14 mouse cellular contexts compared by ENCODE assay signal in genomic region chr16:4722915-4723209, GRCm38 (mm10). TPM values are rescaled to one million over a fixed set of nuclear protein-coding genes. Genes with fewer than 3 reads are reported as not detected.
DNase-seq lines count a peak whose midpoint lies in the region; ATAC-seq and TF ChIP-seq lines count a peak whose summit lies in the region.
"Had no signal": no experiment of that assay in that cellular context is flagged by ENCODE, and none has a peak within 500 bp of the region (broad histone marks: within the 10 kb centered on the region; RNA-seq: fewer than 3 reads in every experiment).

No protein-coding gene starts in this region.

- DNase-seq in left cerebral cortex, adult 2 months (ENCODE audit: extremely low spot score in 1 of 2, low spot score in 2 of 2), result no peak
- DNase-seq in left cerebral cortex, adult 8-10 months (ENCODE audit: low spot score in 2 of 2), result no peak
- peak; percentile 82 for DNase-seq in MEL (ENCODE audit: low read depth, low spot score)
- DNase-seq in liver, embryonic 11.5 days (ENCODE audit: low spot score), result no peak
- peak; percentile 47 for DNase-seq in naive thymus-derived CD4-positive, alpha-beta T cell, adult 2 months (ENCODE audit: low read depth)
- no peak for DNase-seq in cerebellum, adult 9-10 months
- no peak for DNase-seq in limb, embryonic 10.5 days (ENCODE audit: low spot score)
- no peak for DNase-seq in left cerebral cortex, adult 18-20 months (ENCODE audit: low spot score in 2 of 2)
- DNase-seq: adrenal gland, postnatal 25 days; cerebellum, adult 2 months; gastrocnemius, postnatal 14 days; kidney, postnatal 36 days had no signal

- peak in 1 of 2 experiments; percentile 52; a peak in 1 of 4 replicates for TF ChIP-seq EP300 in MEL (IDR thresholded peaks at IDR 0.05; ENCODE audit: low read depth in 1 of 2, low read length in 2 of 2)

- peak overlapping the region; percentile 31 for H3K9ac ChIP-seq in MEL (ENCODE audit: control insufficient read depth, low read depth, low read length, poor library complexity, severe bottlenecking)
- H3K9ac ChIP-seq in liver, embryonic 11.5 days (ENCODE audit: low read depth, low read length), result no peak overlapping the region
- H3K9ac ChIP-seq: forebrain, embryonic 13.5 days had no signal

- TF ChIP-seq CTCF in left cerebral cortex, adult 2 months (IDR thresholded peaks at IDR 0.05), result no peak
- TF ChIP-seq CTCF in MEL (IDR thresholded peaks at IDR 0.05 in 2 of 3, conservative IDR thresholded peaks at IDR 0.05 in 1 of 3; ENCODE audit: control insufficient read depth in 1 of 3, insufficient read depth in 1 of 3, low read depth in 2 of 3, low read length in 3 of 3, poor library complexity in 1 of 3, severe bottlenecking in 1 of 3), result no peak

- intact Hi-C loops in left cerebral cortex, adult 2 months (cut with DNase I), result no loop called here

- peak overlapping the region; percentile 18; the same call in 1 of the 2 replicates for H3K27ac ChIP-seq in left cerebral cortex, adult 2 months
- peak overlapping the region; percentile 81 for H3K27ac ChIP-seq in MEL (ENCODE audit: control insufficient read depth, low read depth, low read length)
- no peak overlapping the region for H3K27ac ChIP-seq in liver, embryonic 11.5 days (ENCODE audit: low read depth, low read length)
- no peak overlapping the region for H3K27ac ChIP-seq in limb, embryonic 10.5 days
- H3K27ac ChIP-seq: forebrain, embryonic 13.5 days had no signal

- WGBS in liver, embryonic 11.5 days, result 29% methylated on average over 3 of the region's 3 CpGs
- WGBS in limb, embryonic 10.5 days, result 80% methylated on average over 3 of the region's 3 CpGs

- peaks cover 8 to 13% of the 10 kb centered on the region in 2 experiments for H3K4me1 ChIP-seq in MEL (ENCODE audit: control insufficient read depth in 1 of 2, insufficient read depth in 2 of 2, low read length in 2 of 2)
- H3K4me1 ChIP-seq in liver, embryonic 11.5 days (replicated peaks; ENCODE audit: control insufficient read depth, insufficient read depth, low read length), result peaks cover 19% of the 10 kb centered on the region
- peaks cover 20% of the 10 kb centered on the region for H3K4me1 ChIP-seq in limb, embryonic 10.5 days

- no peak overlapping the region for H3K4me3 ChIP-seq in left cerebral cortex, adult 2 months
- H3K4me3 ChIP-seq in MEL (ENCODE audit: control insufficient read depth in 1 of 2, insufficient read depth in 1 of 2, low read depth in 2 of 2, low read length in 2 of 2), result peak overlapping the region; percentile 32 to 54
- no peak overlapping the region for H3K4me3 ChIP-seq in liver, embryonic 11.5 days (ENCODE audit: low read depth, low read length)
- no peak overlapping the region for H3K4me3 ChIP-seq in limb, embryonic 10.5 days
- H3K4me3 ChIP-seq: forebrain, embryonic 13.5 days had no signal

- no peak for TF ChIP-seq RAD21 in MEL (IDR thresholded peaks at IDR 0.05; ENCODE audit: low read depth, low read length)

- no peaks in the 10 kb centered on the region for H3K27me3 ChIP-seq in MEL (ENCODE audit: control insufficient read depth in 1 of 2, insufficient read depth in 2 of 2, low read length in 2 of 2)
- no peaks in the 10 kb centered on the region for H3K27me3 ChIP-seq in liver, embryonic 11.5 days (replicated peaks; ENCODE audit: control insufficient read depth, insufficient read depth, low read length)
- H3K27me3 ChIP-seq in limb, embryonic 10.5 days (ENCODE audit: low read depth, poor library complexity, severe bottlenecking), result no peaks in the 10 kb centered on the region
- H3K27me3 ChIP-seq: forebrain, embryonic 13.5 days had no signal

- peak in 1 of 2 experiments; percentile 68; a peak in 2 of 4 replicates for TF ChIP-seq POLR2A in MEL (IDR thresholded peaks at IDR 0.05; ENCODE audit: control insufficient read depth in 1 of 2, insufficient read depth in 1 of 2, low read depth in 1 of 2, low read length in 2 of 2, poor library complexity in 1 of 2)

- 0 out of 2 replicates have a peak overlapping the region, but pooled peaks have one; percentile 18 for H3K4me2 ChIP-seq in liver, embryonic 11.5 days
- H3K4me2 ChIP-seq: forebrain, embryonic 13.5 days had no signal

- peaks cover 20% of the 10 kb centered on the region for H3K79me2 ChIP-seq in MEL (ENCODE audit: control insufficient read depth, insufficient read depth, low read length, poor library complexity)

- peaks cover 0 to 23% of the 10 kb centered on the region in 2 experiments; a peak in 2 of 4 replicates for H3K36me3 ChIP-seq in MEL (ENCODE audit: control insufficient read depth in 1 of 2, insufficient read depth in 2 of 2, low read length in 2 of 2)
- no peaks in the 10 kb centered on the region for H3K36me3 ChIP-seq in liver, embryonic 11.5 days (ENCODE audit: control insufficient read depth, insufficient read depth, low read length)
- H3K36me3 ChIP-seq in limb, embryonic 10.5 days, result no peaks in the 10 kb centered on the region

- no peak for ATAC-seq in liver, embryonic 11.5 days (replicated peaks; ENCODE audit: low FRiP score)
- ATAC-seq: forebrain, embryonic 13.5 days; intestine, embryonic 16.5 days had no signal

- no peaks in the 10 kb centered on the region for H3K9me3 ChIP-seq in MEL (replicated peaks; ENCODE audit: insufficient read depth, low read length)
- no peaks in the 10 kb centered on the region for H3K9me3 ChIP-seq in liver, embryonic 11.5 days (ENCODE audit: control insufficient read depth, low read length)
- no peaks in the 10 kb centered on the region for H3K9me3 ChIP-seq in limb, embryonic 10.5 days (replicated peaks)
- H3K9me3 ChIP-seq: forebrain, embryonic 13.5 days had no signal

TF ChIP-seq in MEL, 35 proteins besides CTCF, POLR2A, EP300 and RAD21:
- TF ChIP-seq RCOR1 (IDR thresholded peaks at IDR 0.05; ENCODE audit: low read depth, low read length), result 0 out of 2 replicates have a peak, but pooled peaks have one; percentile 7
- peak; percentile 13; the same call in 1 of the 2 replicates for TF ChIP-seq ZC3H11A (IDR thresholded peaks at IDR 0.05; ENCODE audit: low read depth, low read length)
- TF ChIP-seq GATA1 (IDR thresholded peaks at IDR 0.05; ENCODE audit: low read depth, low read length), result peak; percentile 75
- TF ChIP-seq ZNF384 (IDR thresholded peaks at IDR 0.05; ENCODE audit: low read depth, low read length), result no peak
- TF ChIP-seq ZMIZ1 (IDR thresholded peaks at IDR 0.05; ENCODE audit: low read depth, low read length), result peak; percentile 28; the same call in 1 of the 2 replicates
- TF ChIP-seq MEF2A (IDR thresholded peaks at IDR 0.05; ENCODE audit: extremely low read depth, insufficient replicate concordance, low read depth, low read length, poor library complexity, severe bottlenecking), result no peak
- TF ChIP-seq TCF12 (IDR thresholded peaks at IDR 0.05; ENCODE audit: low read depth, low read length), result peak; percentile 50; the same call in 1 of the 2 replicates
- TF ChIP-seq MYC (IDR thresholded peaks at IDR 0.05; ENCODE audit: low read depth, low read length), result 0 out of 2 replicates have a peak, but pooled peaks have one; percentile 14
- 0 out of 2 replicates have a peak, but pooled peaks have one; percentile 22 for TF ChIP-seq BHLHE40 (IDR thresholded peaks at IDR 0.05; ENCODE audit: borderline replicate concordance, low read depth, low read length)
- TF ChIP-seq ELF1 (IDR thresholded peaks at IDR 0.05; ENCODE audit: low read depth, low read length), result peak; percentile 38; the same call in 1 of the 2 replicates
- peak; percentile 9; the same call in 1 of the 2 replicates for TF ChIP-seq TAL1 (IDR thresholded peaks at IDR 0.05; ENCODE audit: low read length)
- TF ChIP-seq SIN3A (IDR thresholded peaks at IDR 0.05; ENCODE audit: low read length), result peak; percentile 11; the same call in 1 of the 2 replicates
- TF ChIP-seq POLR2AphosphoS5 (IDR thresholded peaks at IDR 0.05; ENCODE audit: borderline replicate concordance, low read depth, low read length), result no peak
- TF ChIP-seq TBP (IDR thresholded peaks at IDR 0.05; ENCODE audit: low read depth, low read length), result peak; percentile 81; the same call in 1 of the 2 replicates
- no peak for TF ChIP-seq USF1 (IDR thresholded peaks at IDR 0.05; ENCODE audit: low read depth, low read length)

RNA-seq across cellular contexts. Expression of gene Hmox2, which starts 3.3 kb away (rescaled TPM):
- 10 to 100 TPM; 76.1 to 79.1 TPM for total RNA-seq in left cerebral cortex, adult 2 months (2021)
- 10 to 100 TPM; 91.8 to 98.0 (median 93.1) TPM for total RNA-seq in left cerebral cortex, adult 8-10 months (2022)
- 41.5 and 45.7 TPM in 2 replicates for total RNA-seq in MEL (2012; rRNA removed)
- polyA plus RNA-seq in MEL (2012; ENCODE audit: insufficient read depth in 1 of 2, insufficient read length in 2 of 2, low read depth in 1 of 2, low replicate concordance in 2 of 2, missing spikeins in 1 of 2), result 10 to 100 TPM in 1 of 2 experiments, not detected in 1; 75.0 TPM
- polyA plus RNA-seq in liver, embryonic 11.5 days (2014; fragmentation: Nextera tagmentation; extraction: Ambion mirVana), result 66.8 and 75.9 TPM in 2 replicates
- polyA plus RNA-seq in limb, embryonic 10.5 days (2016; fragmentation: Nextera tagmentation; extraction: Ambion mirVana), result 93.7 and 101 TPM in 2 replicates
- total RNA-seq in left cerebral cortex, adult 18-20 months (2021), result 10 to 100 TPM; 85.7 to 89.9 TPM

RNA-seq across cellular contexts. Expression of gene Nmral1, which starts 3.7 kb away (rescaled TPM):
- 10 to 100 TPM in 1 of 2 experiments, 1 to 10 TPM in 1; 9.7 to 10.8 TPM for total RNA-seq in left cerebral cortex, adult 2 months (2021)
- total RNA-seq in left cerebral cortex, adult 8-10 months (2022), result 10 to 100 TPM; 15.8 to 18.9 (median 17.4) TPM
- total RNA-seq in MEL (2012; rRNA removed), result 50.6 and 60.4 TPM in 2 replicates
- polyA plus RNA-seq in MEL (2012; ENCODE audit: insufficient read depth in 1 of 2, insufficient read length in 2 of 2, low read depth in 1 of 2, low replicate concordance in 2 of 2, missing spikeins in 1 of 2), result 10 to 100 TPM in 1 of 2 experiments, not detected in 1; 54.6 TPM
- 85.6 and 92.2 TPM in 2 replicates for polyA plus RNA-seq in liver, embryonic 11.5 days (2014; fragmentation: Nextera tagmentation; extraction: Ambion mirVana)
- polyA plus RNA-seq in limb, embryonic 10.5 days (2016; fragmentation: Nextera tagmentation; extraction: Ambion mirVana), result 264 and 277 TPM in 2 replicates
- 10 to 100 TPM; 11.2 to 11.6 TPM for total RNA-seq in left cerebral cortex, adult 18-20 months (2021)

RNA-seq across cellular contexts. Expression of gene Coro7, which starts 43.3 kb away (rescaled TPM):
- 10 to 100 TPM; 76.7 to 92.0 TPM for total RNA-seq in left cerebral cortex, adult 2 months (2021)
- total RNA-seq in left cerebral cortex, adult 8-10 months (2022), result 10 to 100 TPM; 88.7 to 98.8 (median 95.6) TPM
- total RNA-seq in MEL (2012; rRNA removed), result 9.8 and 11.5 TPM in 2 replicates
- polyA plus RNA-seq in MEL (2012; ENCODE audit: insufficient read depth in 1 of 2, insufficient read length in 2 of 2, low read depth in 1 of 2, low replicate concordance in 2 of 2, missing spikeins in 1 of 2), result 10 to 100 TPM in 1 of 2 experiments, not detected in 1; 38.3 TPM
- polyA plus RNA-seq in liver, embryonic 11.5 days (2014; fragmentation: Nextera tagmentation; extraction: Ambion mirVana), result 17.4 and 18.7 TPM in 2 replicates
- polyA plus RNA-seq in limb, embryonic 10.5 days (2016; fragmentation: Nextera tagmentation; extraction: Ambion mirVana), result 21.8 and 22.9 TPM in 2 replicates
- total RNA-seq in left cerebral cortex, adult 18-20 months (2021), result 10 to 100 TPM; 78.4 to 85.4 TPM

Comparison
In these comparisons a context has a peak if more than half of its experiments do, and no peak if none do; other contexts are left out.
1. DNase-seq: peak in MEL (single experiment) and naive thymus-derived CD4-positive, alpha-beta T cell, adult 2 months (single experiment); none in left cerebral cortex, adult 2 months (0 of 2), left cerebral cortex, adult 8-10 months (0 of 2), liver, embryonic 11.5 days (single experiment), cerebellum, adult 9-10 months (single experiment), limb, embryonic 10.5 days (single experiment) and left cerebral cortex, adult 18-20 months (0 of 2).
2. H3K27ac ChIP-seq: peak in left cerebral cortex, adult 2 months (single experiment) and MEL (single experiment); none in liver, embryonic 11.5 days (single experiment) and limb, embryonic 10.5 days (single experiment).
3. H3K4me3 ChIP-seq: peak in MEL (2 of 2); none in left cerebral cortex, adult 2 months (single experiment), liver, embryonic 11.5 days (single experiment) and limb, embryonic 10.5 days (single experiment).